20 mouse cellular contexts compared by ENCODE assay signal in the genomic region with DNA sequence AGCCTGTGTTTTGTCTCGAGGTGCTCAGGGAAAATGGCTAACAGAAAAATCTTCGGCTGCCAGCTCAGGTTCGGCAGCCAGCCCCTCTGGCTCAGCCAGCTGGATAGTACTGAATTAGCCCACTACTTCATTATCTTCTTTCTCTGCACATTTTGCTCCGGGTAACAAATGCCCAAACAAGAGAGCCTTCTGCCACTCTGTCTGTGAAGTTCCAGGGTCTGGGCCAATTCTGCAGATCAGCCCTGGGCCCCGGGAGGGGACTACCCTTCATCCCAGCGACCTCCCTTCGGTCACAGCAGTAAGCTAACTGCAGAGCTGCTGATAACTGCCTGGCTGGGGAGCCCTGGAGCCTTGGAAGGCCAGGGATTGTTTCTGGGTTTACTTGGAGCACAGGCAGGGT.
DNase-seq lines count a peak whose midpoint lies in the region; ATAC-seq lines count a peak whose summit lies in the region.
"Had no signal": no experiment of that assay in that cellular context is flagged by ENCODE, and none has a peak within 500 bp of the region (broad histone marks: within the 10 kb centered on the region; RNA-seq: fewer than 3 reads in every experiment).

No protein-coding gene starts in this region.

- H3K9ac ChIP-seq in midbrain, embryonic 14.5 days (replicated peaks; ENCODE audit: low read length): no peak overlapping the region
- H3K9ac ChIP-seq: embryonic facial prominence, embryonic 13.5 days; limb, embryonic 15.5 days had no signal

- no peaks in the 10 kb centered on the region for H3K4me1 ChIP-seq in midbrain, embryonic 14.5 days (ENCODE audit: control insufficient read depth, insufficient read depth, low read length)
- no peaks in the 10 kb centered on the region for H3K4me1 ChIP-seq in midbrain, embryonic 10.5 days
- H3K4me1 ChIP-seq: embryonic facial prominence, embryonic 13.5 days had no signal

- H3K9me3 ChIP-seq in midbrain, embryonic 14.5 days (ENCODE audit: control insufficient read depth, low read length): no peaks in the 10 kb centered on the region
- H3K9me3 ChIP-seq in midbrain, embryonic 10.5 days (replicated peaks): no peaks in the 10 kb centered on the region
- H3K9me3 ChIP-seq: embryonic facial prominence, embryonic 13.5 days; limb, embryonic 15.5 days had no signal

- peak overlapping the region; percentile 28; the same call in 1 of the 2 replicates for H3K27ac ChIP-seq in midbrain, embryonic 14.5 days (replicated peaks; ENCODE audit: low read depth, low read length)
- H3K27ac ChIP-seq in midbrain, embryonic 10.5 days (replicated peaks): no peak overlapping the region
- H3K27ac ChIP-seq: embryonic facial prominence, embryonic 13.5 days; gastrocnemius, adult 2 months; limb, embryonic 15.5 days; macrophage had no signal

- intact Hi-C loops in heart, postnatal 25 days (cut with DNase I): no loop called here

- WGBS in midbrain, embryonic 14.5 days: 41% methylated on average over 7 of the region's 7 CpGs
- WGBS in midbrain, embryonic 10.5 days: 61% methylated on average over 7 of the region's 7 CpGs

- ATAC-seq in midbrain, embryonic 14.5 days (ENCODE audit: low FRiP score, low TSS enrichment): peak; percentile 55; the same call in 1 of the 2 replicates

- H3K36me3 ChIP-seq in midbrain, embryonic 14.5 days (ENCODE audit: control insufficient read depth, insufficient read depth, low read length): no peaks in the 10 kb centered on the region
- no peaks in the 10 kb centered on the region for H3K36me3 ChIP-seq in midbrain, embryonic 10.5 days
- H3K36me3 ChIP-seq: embryonic facial prominence, embryonic 13.5 days; limb, embryonic 15.5 days had no signal

- no peak overlapping the region for H3K4me2 ChIP-seq in midbrain, embryonic 14.5 days (ENCODE audit: low read length)
- H3K4me2 ChIP-seq: embryonic facial prominence, embryonic 13.5 days; limb, embryonic 15.5 days had no signal

- no peaks in the 10 kb centered on the region for H3K27me3 ChIP-seq in midbrain, embryonic 14.5 days (ENCODE audit: control insufficient read depth, insufficient read depth, low read length)
- H3K27me3 ChIP-seq in midbrain, embryonic 10.5 days (ENCODE audit: low read depth, poor library complexity, severe bottlenecking): no peaks in the 10 kb centered on the region
- H3K27me3 ChIP-seq: CH12.LX; embryonic facial prominence, embryonic 13.5 days; limb, embryonic 15.5 days had no signal

- DNase-seq in cerebellum, adult 11 months: peak; percentile 1
- DNase-seq in cerebellum, adult 9-11 months: no peak
- peak; percentile 8 for DNase-seq in heart, postnatal 4 days
- DNase-seq in heart, postnatal 25 days (ENCODE audit: low spot score): no peak
- DNase-seq in midbrain, embryonic 14.5 days: peak; percentile 55
- DNase-seq in midbrain, embryonic 10.5 days (ENCODE audit: low spot score): no peak
- peak; percentile 5 to 7 for DNase-seq in layer of hippocampus, postnatal 36 days
- DNase-seq in ovary, postnatal 10 days (ENCODE audit: low spot score): no peak
- DNase-seq: adrenal gland, postnatal 25 days; gastrocnemius, adult 2 months; heart, adult 18-20 months; heart, postnatal 36 days; kidney, adult 18-20 months; kidney, postnatal 14 days; lung, adult 2 months; right cerebral cortex, postnatal 14 days had no signal

- H3K4me3 ChIP-seq in midbrain, embryonic 14.5 days (replicated peaks; ENCODE audit: low read depth, low read length): no peak overlapping the region
- no peak overlapping the region for H3K4me3 ChIP-seq in midbrain, embryonic 10.5 days
- H3K4me3 ChIP-seq: embryonic facial prominence, embryonic 13.5 days; gastrocnemius, adult 2 months; limb, embryonic 15.5 days had no signal

Comparison
In these comparisons a context has a peak if more than half of its experiments do, and no peak if none do; other contexts are left out.
1. DNase-seq: peak in cerebellum, adult 11 months (single experiment), heart, postnatal 4 days (single experiment), midbrain, embryonic 14.5 days (single experiment) and layer of hippocampus, postnatal 36 days (2 of 2); none in cerebellum, adult 9-11 months (single experiment), heart, postnatal 25 days (single experiment), midbrain, embryonic 10.5 days (single experiment) and ovary, postnatal 10 days (single experiment).